Mouse (Mus musculus): ENCODE measurements around the gene Rab3c.

Rab3c gene

GRCm38 (mm10) chr13:110190039-110190438, 90.8 kb downstream of the Rab3c start:
- DNase-seq (ENCODE audit: low spot score) = no peak

DNA sequence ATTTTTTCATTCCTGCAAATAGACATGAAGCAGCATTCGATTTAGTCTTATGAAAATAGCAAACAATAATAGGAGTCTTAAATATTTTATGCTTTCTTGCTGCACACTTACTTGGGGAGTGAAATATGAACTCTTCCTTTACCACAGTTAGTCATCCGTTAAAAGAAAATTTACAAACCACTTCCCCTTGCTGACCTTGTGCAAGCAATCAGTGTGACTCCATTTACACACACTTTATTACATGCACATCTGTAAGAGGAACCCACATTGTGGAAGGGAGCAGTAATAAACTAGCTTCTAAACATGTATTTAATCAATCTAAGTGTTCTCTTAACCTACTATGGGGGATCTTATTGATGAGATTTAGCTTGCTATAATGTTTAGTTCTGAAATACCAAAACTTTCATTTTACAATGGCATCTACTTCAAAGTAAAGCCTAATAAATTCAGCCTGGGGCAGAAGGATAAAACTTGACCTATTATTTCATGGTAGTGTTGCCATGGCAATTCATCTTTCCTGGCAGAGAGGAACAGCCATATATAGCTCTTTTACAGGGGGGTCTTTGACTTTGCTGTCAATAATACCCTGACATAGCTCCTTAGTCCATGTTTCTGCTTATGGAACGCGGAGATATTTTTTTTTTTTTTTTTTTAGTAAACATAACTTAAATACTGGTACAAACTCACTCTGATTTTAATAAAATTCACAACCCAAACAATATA, 95.7 kb downstream of the Rab3c start:
- no peak for DNase-seq (ENCODE audit: low spot score)

- no peak for DNase-seq (ENCODE audit: low spot score)
Observed at GRCm38 (mm10) chr13:110175651-110176050, 105.1 kb downstream of the Rab3c start.

DNA sequence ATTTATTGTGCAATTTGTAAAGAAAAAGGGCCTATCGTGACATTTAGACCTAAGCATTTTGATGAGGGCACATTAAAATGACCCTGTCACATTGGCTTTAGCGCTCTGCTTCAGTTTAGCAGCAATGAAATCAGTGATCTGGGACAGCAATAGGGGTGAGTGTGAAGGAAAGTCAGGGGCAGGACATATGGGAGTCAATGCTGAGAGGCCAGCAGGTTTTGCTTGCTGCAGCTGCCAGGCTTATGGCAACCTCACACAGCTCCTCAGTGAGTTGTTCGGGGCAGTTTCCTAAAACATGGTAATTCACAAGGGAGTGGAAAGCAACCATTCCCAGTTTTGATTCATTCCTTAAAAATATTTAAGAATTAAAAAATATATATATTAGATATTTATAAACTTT, 111.1 kb downstream of the Rab3c start:
- DNase-seq (ENCODE audit: low spot score) = no peak

- no peak for DNase-seq (ENCODE audit: low spot score)
Observed at GRCm38 (mm10) chr13:110169152-110169551, 111.6 kb downstream of the Rab3c start.

DNA sequence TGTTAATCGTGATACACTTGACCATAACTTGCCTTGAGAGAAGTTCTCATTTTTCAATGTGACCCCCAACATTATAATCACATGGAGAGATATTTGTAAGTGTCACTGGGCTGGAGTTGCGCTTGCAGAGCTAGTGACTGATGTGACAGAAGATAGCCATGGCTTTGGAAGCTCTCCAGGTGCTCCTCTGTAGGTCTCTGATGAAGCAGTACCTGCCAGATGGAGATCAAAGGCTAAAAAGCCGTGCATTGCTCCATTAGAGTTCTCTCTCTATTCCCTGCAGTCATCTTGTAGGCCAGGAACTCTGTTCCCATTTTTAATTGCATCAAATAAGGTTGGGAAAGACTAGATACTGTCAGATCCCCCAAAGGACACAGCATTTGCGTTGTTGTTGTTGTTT, 112.2 kb downstream of the Rab3c start:
- no peak for DNase-seq (ENCODE audit: low spot score)

DNA sequence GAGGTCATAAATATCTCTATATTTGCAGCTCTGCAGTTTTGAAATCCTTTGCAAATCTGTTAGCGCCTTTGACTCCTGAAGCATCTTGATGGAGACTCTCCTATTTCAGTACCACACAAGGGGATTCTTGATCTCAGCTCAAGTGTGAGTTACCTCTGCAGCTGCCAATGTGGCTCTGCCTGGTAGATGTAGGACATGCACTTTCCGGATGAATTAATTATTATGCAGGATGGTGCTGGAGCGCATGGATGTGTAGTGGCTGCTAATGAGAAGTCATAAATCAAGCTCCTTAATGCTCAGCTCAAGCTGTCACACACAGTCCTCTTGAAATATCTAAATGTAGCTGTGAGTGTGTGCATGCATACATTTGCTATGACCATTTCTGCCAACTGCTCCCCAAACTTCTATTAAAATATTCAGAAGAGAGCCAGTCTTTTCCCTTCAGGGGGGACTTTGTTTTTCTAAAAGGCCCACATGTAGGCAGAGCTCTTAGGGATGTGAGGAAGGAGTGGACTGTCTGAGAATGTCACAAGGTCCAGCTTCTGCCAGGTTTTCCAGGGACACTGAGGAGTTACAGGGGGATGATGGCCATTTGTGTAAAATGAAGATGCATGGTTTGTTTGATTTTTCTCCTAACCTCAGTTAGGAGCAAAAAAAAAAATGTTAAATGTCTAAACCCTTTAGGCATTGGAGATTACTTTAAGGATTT, 114.0 kb downstream of the Rab3c start:
- no peak for DNase-seq (ENCODE audit: low spot score)

- no peak for DNase-seq (ENCODE audit: low spot score)
Observed at GRCm38 (mm10) chr13:110159980-110160379, 120.8 kb downstream of the Rab3c start.

- DNase-seq (ENCODE audit: low spot score) = no peak
Observed at GRCm38 (mm10) chr13:110158588-110159519, 121.9 kb downstream of the Rab3c start.

DNA sequence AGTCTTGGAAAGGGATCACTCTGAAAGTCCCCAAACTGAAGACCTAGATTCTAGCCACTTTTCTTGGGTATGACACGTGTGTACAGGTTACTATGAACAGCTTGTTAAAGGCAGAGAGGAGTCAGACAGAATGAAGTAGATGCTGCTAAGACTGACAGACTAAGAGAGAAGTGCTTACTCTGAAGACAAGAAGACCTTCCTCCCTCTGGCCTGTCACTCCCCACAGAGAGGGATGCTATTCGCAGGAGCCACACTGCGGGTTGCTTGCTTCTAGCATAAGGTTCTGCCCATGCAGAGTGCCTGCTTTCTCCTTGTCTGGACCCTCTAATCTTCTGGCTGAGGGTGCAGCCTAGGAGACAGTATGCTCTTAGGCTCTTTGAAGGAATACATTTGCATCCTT, 135.3 kb downstream of the Rab3c start:
- DNase-seq (ENCODE audit: low spot score) = no peak

- no peak for DNase-seq (ENCODE audit: low spot score)
Observed at GRCm38 (mm10) chr13:110145019-110145418, 135.8 kb downstream of the Rab3c start.

- DNase-seq (ENCODE audit: low spot score) = no peak
Observed at GRCm38 (mm10) chr13:110139339-110139738, 141.5 kb downstream of the Rab3c start.

GRCm38 (mm10) chr13:110138644-110139043, 142.2 kb downstream of the Rab3c start:
- no peak for DNase-seq (ENCODE audit: low spot score)

GRCm38 (mm10) chr13:110127613-110128258, 153.1 kb downstream of the Rab3c start:
- no peak for DNase-seq (ENCODE audit: low spot score)

DNA sequence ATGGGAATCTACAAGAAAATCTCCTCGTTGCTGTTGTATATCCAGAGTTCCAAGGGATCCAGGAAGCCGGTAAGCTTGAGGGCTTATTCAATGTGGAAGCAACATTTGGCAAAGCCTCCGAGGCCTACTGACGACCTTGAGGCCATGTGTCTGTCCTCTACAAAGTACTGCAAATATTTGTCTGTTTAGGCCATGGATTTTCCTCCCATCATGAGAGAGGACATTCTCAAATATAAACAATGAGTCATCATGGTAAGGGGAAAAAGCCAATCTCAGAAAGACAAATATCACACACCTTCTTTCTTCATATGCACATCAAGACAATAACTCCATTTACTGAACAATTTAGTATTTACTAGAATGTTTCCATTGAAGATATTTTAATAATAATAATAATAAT, 158.0 kb downstream of the Rab3c start:
- no peak for DNase-seq (ENCODE audit: low spot score)

DNA sequence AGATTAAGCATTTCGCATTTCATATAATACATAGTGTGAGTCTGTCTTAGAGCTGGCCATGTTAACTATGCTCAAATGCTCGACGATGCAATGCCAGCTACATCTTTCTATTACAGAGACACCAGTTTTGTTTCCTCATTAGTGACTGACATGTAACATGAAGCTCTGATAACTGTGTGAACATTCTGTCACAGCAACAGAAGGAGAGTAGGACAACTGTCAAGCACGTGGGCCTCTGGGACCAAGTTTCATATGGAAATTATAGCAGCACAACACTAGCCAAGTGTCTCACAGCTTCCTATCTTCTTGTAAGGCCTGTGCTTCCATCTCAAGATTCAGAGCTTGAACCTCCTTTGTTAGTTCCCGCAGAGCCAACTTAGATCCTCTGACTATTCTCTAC, 163.9 kb downstream of the Rab3c start:
- DNase-seq (ENCODE audit: low spot score) = no peak

DNA sequence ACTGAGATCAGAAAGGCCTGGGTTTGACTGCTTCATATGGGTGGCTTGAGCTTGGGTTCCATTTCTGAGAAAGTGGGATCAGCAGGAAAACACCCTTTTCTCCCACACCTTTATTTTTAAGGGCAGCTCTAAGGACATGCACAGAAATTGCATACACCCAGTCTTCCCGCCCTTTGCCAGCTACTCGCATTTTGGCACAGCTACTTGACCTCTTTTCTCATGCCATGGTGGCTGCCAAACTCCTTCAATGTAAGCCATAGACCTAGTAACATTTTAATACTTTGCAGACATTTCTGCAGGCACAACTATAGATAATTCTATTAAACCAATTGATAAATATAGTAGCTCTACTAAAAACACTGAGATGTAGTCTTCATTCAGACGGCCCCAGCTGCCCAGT, 164.5 kb downstream of the Rab3c start:
- DNase-seq (ENCODE audit: low spot score) = no peak

GRCm38 (mm10) chr13:110114870-110115645, 165.7 kb downstream of the Rab3c start:
- DNase-seq (ENCODE audit: low spot score) = no peak

DNA sequence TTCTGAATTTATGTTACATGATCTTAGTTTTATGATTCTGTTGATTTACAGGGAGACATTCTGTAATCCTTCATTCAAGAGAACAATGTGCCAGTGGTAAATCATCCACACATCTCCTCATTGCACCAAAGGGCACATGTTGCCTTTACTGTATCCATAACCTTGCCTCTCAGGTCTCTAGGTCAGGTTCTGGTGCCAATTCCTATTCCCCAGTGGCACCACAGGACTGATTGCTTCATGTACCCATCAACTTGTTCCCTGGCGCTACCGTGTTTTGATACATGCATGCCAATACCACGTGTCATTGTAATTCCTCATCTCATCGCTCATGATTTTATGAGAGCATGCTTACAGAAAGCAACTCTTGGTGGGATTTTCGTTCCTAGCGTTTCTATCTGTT, 167.1 kb downstream of the Rab3c start:
- no peak for DNase-seq (ENCODE audit: low spot score)

DNA sequence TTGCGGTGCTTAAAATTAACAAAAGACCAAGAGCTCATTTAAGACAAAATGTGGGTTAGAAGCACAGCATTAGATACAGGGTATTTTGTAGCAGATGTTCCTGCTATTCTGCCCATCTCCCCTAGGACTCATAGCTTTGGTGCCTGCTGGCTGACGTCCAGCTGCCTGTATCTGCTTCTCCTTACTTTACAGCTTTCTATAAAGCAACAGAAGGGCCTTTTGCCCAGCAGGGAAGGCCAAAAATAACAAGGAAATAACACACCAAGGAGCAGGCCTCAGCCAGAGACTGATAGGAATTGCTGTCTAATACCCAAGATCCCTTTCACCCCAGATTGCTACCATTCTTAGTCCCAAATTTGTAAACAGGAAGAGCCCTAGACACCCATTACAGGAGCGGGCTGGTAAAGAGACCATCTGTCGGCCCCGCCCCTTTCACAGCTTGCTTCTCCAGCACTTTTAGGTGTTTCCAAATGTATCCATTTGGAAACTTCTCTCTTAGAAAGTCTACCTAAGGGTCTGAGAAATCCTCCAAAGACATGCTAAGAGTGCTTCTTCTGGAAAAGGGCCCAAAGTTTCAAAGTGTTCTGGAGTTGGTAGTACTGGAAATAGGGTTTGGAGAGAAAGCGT, 183.3 kb downstream of the Rab3c start:
- DNase-seq (ENCODE audit: low spot score) = no peak

DNA sequence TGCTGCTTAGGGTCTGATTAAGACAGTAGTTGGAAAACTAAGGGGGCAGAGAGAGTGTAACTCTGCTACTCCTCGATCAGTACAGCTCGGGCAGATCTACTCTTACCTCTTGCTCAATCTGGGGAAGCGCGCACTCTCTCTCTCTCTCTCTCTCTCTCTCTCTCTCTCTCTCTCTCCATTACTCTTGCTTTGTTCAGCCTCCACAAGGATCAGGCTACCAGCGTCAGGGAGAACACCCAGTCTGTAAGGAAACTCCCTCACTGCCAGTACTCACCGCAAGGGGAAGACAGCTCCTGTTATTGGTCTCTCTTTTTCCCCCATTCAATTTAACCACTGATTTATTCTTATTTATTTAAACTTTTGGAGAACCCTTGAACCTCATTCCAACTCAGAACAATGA, 185.8 kb downstream of the Rab3c start:
- no peak for DNase-seq (ENCODE audit: low spot score)
